Mouse (Mus musculus) hindbrain, embryonic 16.5 days (tissue): ENCODE measurements around the gene 1700113H08Rik. TPM values are rescaled to one million over a fixed set of nuclear protein-coding genes. Genes with fewer than 3 reads are reported as not detected.

Source experiments
- ATAC-seq: fragments of 200-750 bp; cut with Nextera tagmentation; 2 replicates; pipeline ENCODE4 v1.8.0; 2017; ENCODE audit warnings: moderate TSS enrichment, moderate library complexity
- H3K27ac ChIP-seq: fragments of 300-500 bp; sonication (generic); 2 replicates; pipeline ENCODE4 v1.5.1; 2014; ENCODE audit warnings: low read depth, mild to moderate bottlenecking, control low read depth, low read length, moderate library complexity
- H3K27me3 ChIP-seq: fragments of 300-500 bp; sonication (generic); replicated peaks from 2 replicates; pipeline ENCODE4 v1.6.1; 2014; ENCODE audit warnings: low read length; ENCODE audit not compliant: control insufficient read depth, insufficient read depth
- H3K36me3 ChIP-seq: fragments of 300-500 bp; sonication (generic); 2 replicates; pipeline ENCODE4 v1.6.1; 2014; ENCODE audit warnings: mild to moderate bottlenecking, low read length, moderate library complexity, mixed read lengths; ENCODE audit not compliant: control insufficient read depth, insufficient read depth
- H3K4me1 ChIP-seq: fragments of 300-500 bp; sonication (generic); 2 replicates; pipeline ENCODE4 v1.6.1; 2014; ENCODE audit warnings: low read depth, low read length; ENCODE audit not compliant: control insufficient read depth, insufficient read depth
- H3K4me2 ChIP-seq: fragments of 300-500 bp; sonication (generic); 2 replicates; pipeline ENCODE4 v1.6.1; 2014; ENCODE audit warnings: mild to moderate bottlenecking, low read length, control low read depth, moderate library complexity
- H3K4me3 ChIP-seq: fragments of 300-500 bp; sonication (generic); 2 replicates; pipeline ENCODE4 v1.5.1; 2014; ENCODE audit warnings: mild to moderate bottlenecking, low read length, control low read depth, moderate library complexity
- H3K9ac ChIP-seq: fragments of 300-500 bp; sonication (generic); 2 replicates; pipeline ENCODE4 v1.6.1; 2014; ENCODE audit warnings: low read depth, mild to moderate bottlenecking, control low read depth, low read length, moderate library complexity
- H3K9me3 ChIP-seq: fragments of 300-500 bp; sonication (generic); 2 replicates; pipeline ENCODE4 v1.6.1; 2014; ENCODE audit warnings: mild to moderate bottlenecking, low read length, moderate library complexity; ENCODE audit not compliant: control insufficient read depth
- WGBS: fragments of 180-500 bp; shearing (Covaris S2); extraction: QIAGEN DNeasy Blood & Tissue Kit; methylation state at CpG from one replicate; pipeline ENCODE4 v1.1.7; 2014; 5-methylcytosine and 5-hydroxymethylcytosine counted together
- polyA plus RNA-seq: library from polyadenylated mRNA; unstranded; fragments of >200 nt; fragmentation: Nextera tagmentation; extraction: Ambion mirVana; gene quantifications from 2 replicates; pipeline ENCODE4 v1.2.1, GENCODE M21; 2015

Gene 1700113H08Rik
- polyA plus RNA-seq, 1 experiment from 2014 or later, result 0.48 TPM

DNA sequence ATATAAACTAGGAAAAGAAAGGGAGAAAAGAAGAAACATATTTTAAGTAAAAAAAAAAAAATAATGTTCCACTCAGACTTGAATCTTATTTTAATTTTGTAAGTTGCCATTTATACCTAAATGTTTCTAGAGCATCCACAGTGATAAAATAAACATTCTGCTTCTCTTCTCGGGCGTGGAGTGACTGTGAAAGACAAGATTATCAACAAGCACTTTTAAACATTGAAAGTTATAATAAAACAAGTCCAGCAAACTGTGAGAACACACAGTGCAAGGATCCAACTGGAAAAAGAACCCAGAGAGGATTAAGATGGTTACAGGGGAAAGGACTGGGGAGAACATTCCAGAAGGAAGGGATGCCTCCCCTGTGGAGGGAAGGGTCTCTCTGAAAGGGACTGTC lies 155.0 kb downstream of the 1700113H08Rik start:
- Histone ChIP-seq H3K4me2 (no peak overlapping the region), H3K9me3 (no peaks in the 10 kb centered on the region), H3K27ac (no peak overlapping the region), H3K27me3 (no peaks in the 10 kb centered on the region), H3K36me3 (no peaks in the 10 kb centered on the region), H3K4me1 (no peaks in the 10 kb centered on the region), H3K4me3 (no peak overlapping the region), H3K9ac (no peak overlapping the region)
- 78% methylated on average over 2 of the region's 2 CpGs for WGBS
- ATAC-seq, result no peak

DNA sequence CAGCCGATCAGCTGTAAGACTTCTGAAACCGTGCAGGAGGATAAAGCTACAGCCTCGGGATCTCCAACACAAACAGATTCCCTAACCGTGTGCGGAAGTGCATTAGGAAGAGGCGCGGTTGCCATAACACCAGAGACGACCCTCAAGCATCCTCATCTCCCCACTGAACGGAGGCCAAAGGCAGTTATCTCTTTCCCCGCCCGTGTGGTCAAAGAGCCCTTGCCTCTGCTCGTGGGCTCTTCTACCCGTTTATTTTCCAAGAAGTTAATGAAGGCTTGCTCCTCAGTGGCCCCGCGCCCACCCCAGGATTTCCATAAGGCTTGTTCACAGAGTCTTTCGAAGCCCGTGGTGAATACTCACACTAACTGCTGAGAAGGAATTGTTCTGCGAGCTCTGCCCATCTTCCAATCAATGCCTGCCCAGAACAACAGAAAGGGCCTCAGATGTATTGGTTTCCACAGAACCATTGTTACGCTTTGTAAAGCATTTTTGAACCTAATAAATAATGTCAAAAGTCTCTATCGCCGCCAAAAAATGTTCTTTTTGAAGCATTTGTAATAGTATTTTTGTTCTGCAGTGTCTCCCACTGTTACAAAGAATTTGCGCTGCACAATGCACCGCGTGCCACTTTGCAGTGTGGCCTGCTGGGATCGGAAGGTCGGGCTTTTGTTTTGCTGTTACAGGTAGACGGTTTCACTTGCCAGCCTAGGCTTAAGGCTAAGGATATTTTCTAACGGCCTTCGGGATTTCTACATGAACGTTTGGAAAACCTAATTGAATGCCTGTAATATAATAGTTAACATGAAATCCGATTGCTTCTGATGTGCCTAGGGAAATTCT lies 172.4 kb downstream of the 1700113H08Rik start:
- H3K4me2 ChIP-seq, result peak overlapping the region; percentile 63
- no peaks in the 10 kb centered on the region for H3K9me3 ChIP-seq
- H3K27me3 ChIP-seq, result no peaks in the 10 kb centered on the region
- H3K4me1 ChIP-seq, result peaks cover 5% of the 10 kb centered on the region; the same call in 1 of the 2 replicates
- peak overlapping the region; percentile 25 for H3K4me3 ChIP-seq
- H3K36me3 ChIP-seq, result no peaks in the 10 kb centered on the region
- H3K9ac ChIP-seq, result peak overlapping the region; percentile 53
- H3K27ac ChIP-seq, result peak overlapping the region; percentile 39; the same call in 1 of the 2 replicates
- ATAC-seq, result peak; percentile 70
- WGBS, result 12% methylated on average over 31 of the region's 31 CpGs

DNA sequence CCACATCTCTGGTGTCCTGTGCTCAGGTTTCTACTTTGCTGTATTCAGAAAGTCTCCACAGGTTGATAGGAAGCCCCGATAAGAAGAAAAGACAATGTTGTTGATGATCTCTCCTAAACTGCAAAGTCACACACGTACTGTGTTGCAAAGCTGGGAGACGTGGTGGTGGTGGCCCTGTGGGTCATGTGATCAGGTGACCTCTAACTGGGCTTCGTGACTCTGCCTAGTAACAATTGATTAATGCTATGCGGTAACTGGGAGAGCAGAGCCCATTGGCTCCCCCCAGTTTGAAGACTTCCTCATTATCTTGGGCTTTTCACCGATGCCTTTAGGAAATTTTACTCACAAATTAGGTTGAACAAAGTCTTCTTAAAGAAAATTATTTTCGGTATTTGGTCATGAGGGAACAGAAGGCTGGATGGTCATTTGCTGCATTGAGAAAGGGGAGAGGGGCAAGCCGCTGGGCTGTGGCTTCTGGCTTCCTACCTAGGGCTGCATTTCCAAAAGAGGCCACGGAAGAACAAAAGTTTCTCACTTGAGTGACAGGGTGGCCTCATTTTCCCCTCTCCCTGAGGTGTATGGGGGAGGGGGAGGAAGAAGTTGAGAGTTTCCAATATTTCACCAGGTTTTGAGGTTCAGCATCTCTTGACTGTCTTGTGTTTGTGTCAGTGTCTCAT lies 181.6 kb downstream of the 1700113H08Rik start:
- ATAC-seq, result no peak
- H3K27me3 ChIP-seq, result no peaks in the 10 kb centered on the region
- no peak overlapping the region for H3K4me2 ChIP-seq
- H3K36me3 ChIP-seq, result no peaks in the 10 kb centered on the region
- H3K9ac ChIP-seq, result no peak overlapping the region
- no peak overlapping the region for H3K4me3 ChIP-seq
- H3K27ac ChIP-seq, result no peak overlapping the region
- H3K9me3 ChIP-seq, result no peaks in the 10 kb centered on the region
- H3K4me1 ChIP-seq, result no peaks in the 10 kb centered on the region
- 33% methylated on average over 9 of the region's 9 CpGs for WGBS

DNA sequence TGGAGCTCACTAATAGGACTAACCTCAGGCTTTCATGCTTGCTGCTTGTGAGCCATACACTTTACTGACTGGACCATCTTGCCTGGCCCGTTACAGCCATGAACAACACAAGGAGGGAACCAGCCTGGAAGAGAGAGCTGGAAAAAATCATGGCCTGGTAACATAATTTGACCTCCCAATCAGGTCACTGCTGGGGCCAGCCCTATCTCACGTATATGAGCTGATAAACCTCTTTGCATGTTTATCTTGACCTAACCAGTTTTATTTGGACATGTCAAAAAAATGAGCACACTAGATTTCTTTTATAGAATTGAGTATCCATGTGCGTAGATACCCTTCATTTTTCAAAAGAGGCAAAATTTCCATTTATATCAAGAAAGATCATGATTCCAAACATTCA lies 213.9 kb downstream of the 1700113H08Rik start:
- Histone ChIP-seq H3K36me3 (no peaks in the 10 kb centered on the region), H3K9me3 (no peaks in the 10 kb centered on the region), H3K4me1 (no peaks in the 10 kb centered on the region), H3K4me2 (no peak overlapping the region), H3K27ac (no peak overlapping the region), H3K27me3 (no peaks in the 10 kb centered on the region), H3K9ac (no peak overlapping the region), H3K4me3 (no peak overlapping the region)
- no peak for ATAC-seq
- 86% methylated on average over 3 of the region's 3 CpGs for WGBS

DNA sequence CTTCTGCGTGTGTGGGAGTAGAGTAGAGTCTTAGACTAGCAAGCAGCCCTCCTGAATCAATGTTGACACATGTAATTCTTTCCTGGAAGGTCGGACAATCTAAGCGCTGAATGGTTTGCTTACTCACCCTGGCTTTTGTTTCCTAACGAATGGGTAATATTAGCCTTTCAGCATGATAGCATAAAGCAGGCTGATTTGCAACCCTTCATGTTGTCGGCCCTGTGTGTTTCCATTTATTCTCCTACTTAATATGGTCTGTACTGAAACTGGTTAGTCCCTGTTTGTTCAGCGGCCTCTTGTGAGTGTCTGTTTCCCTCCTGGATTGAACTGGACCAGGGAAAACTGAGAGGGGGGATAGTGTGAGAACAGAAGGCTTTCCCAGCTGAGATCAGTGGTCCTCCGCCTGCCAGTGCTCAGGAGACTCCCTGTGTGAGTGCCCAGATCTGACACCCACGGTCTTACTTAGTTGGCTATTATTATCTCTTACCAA lies 214.3 kb downstream of the 1700113H08Rik start:
- H3K4me1 ChIP-seq, result no peaks in the 10 kb centered on the region
- no peaks in the 10 kb centered on the region for H3K36me3 ChIP-seq
- H3K9ac ChIP-seq, result no peak overlapping the region
- no peaks in the 10 kb centered on the region for H3K27me3 ChIP-seq
- H3K9me3 ChIP-seq, result no peaks in the 10 kb centered on the region
- H3K4me3 ChIP-seq, result no peak overlapping the region
- WGBS, result 60% methylated on average over 8 of the region's 8 CpGs
- no peak overlapping the region for H3K4me2 ChIP-seq
- H3K27ac ChIP-seq, result no peak overlapping the region
- ATAC-seq, result no peak

DNA sequence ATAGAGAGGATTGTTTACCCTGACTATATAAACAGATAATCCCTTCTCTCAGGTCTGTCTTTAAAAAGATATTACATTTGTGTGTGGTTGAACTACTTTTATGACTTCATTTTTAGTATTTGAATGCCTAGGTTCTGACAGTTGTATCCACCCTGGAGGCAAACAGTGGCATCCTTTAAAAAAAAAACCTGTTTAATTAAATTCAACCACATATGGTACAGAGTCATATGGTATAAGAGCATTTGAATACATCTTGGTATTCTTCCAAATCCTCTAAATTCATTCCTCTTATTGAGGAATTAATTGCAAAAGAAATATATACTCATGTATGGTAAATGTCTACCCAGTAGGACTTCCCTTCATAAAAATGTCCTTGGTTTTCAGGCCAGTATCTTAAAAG lies 217.2 kb downstream of the 1700113H08Rik start:
- ATAC-seq, result no peak
- no peaks in the 10 kb centered on the region for H3K4me1 ChIP-seq
- no peak overlapping the region for H3K4me2 ChIP-seq
- H3K27ac ChIP-seq, result no peak overlapping the region
- no peak overlapping the region for H3K4me3 ChIP-seq
- H3K36me3 ChIP-seq, result no peaks in the 10 kb centered on the region
- H3K27me3 ChIP-seq, result no peaks in the 10 kb centered on the region
- H3K9ac ChIP-seq, result no peak overlapping the region
- H3K9me3 ChIP-seq, result no peaks in the 10 kb centered on the region

Other genes starting within 250 kb of the 1700113H08Rik start
- 0.04 and 0.07 TPM in 2 replicates for gene Stab2, start 50.0 kb upstream of the 1700113H08Rik start, polyA plus RNA-seq